Mouse (Mus musculus) lung, adult 2 months (tissue): ENCODE data around the gene Cdc14a.

Experiments used
- CTCF ChIP-seq: fragments of 200-500 bp; IDR thresholded peaks from 2 replicates; pipeline ENCODE4 v1.5.1; 2011; ENCODE audit warnings: mild to moderate bottlenecking, low read length, control low read depth; ENCODE audit not compliant: insufficient read depth
- POLR2A ChIP-seq: fragments of 200-500 bp; IDR thresholded peaks from 2 replicates; pipeline ENCODE4 v1.6.1; 2011; ENCODE audit warnings: low read depth, mild to moderate bottlenecking, control low read depth, low read length, borderline replicate concordance; ENCODE audit errors: extremely low read depth

DNA sequence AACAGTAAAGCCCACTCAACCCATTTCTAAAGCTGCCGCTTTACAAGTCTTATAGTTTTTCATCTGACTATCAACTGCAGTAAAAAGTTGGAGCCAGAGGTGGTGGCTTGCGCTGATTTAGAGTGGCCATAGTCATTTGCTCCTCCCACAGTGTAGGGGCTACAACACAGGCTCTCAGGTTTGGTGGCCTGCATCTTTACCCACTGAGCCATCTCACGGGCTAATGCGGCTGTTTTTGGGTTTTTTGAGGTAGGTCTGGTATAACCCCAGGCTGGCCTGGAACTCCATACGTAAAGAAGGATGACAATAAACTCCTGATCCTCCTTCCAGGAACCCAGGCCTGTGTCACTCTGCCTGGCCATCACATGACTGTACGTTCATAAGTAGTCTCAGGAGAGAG, 2.1 kb upstream of the Cdc14a start:
- TF ChIP-seq POLR2A, result no peak
- TF ChIP-seq CTCF, result no peak
